Mouse (Mus musculus): ENCODE data around the gene Dab2.

GRCm38 (mm10) chr15:6341427-6341826, 41.8 kb downstream of the Dab2 start:
- TF ChIP-seq TAL1 (IDR thresholded peaks at IDR 0.05; ENCODE audit: low read length) (no peak), GATA1 (IDR thresholded peaks at IDR 0.05; ENCODE audit: low read length) (no peak)

Measured in erythroblast, embryonic 14.5 days (primary cell).